Mouse (Mus musculus): ENCODE data around the gene M1ap.
A peak's percentile ranks its signal among the peaks of the same experiment; 100 is the strongest.

- no peak for TF ChIP-seq TAL1 (IDR thresholded peaks at IDR 0.05; ENCODE audit: low read length)
- no peak for TF ChIP-seq USF2 (IDR thresholded peaks at IDR 0.05; ENCODE audit: borderline replicate concordance in 1 of 2, insufficient read depth in 1 of 2, low read depth in 1 of 2, low read length in 2 of 2)
- 0 out of 2 replicates have a peak, but pooled peaks have one; percentile 19 for TF ChIP-seq HCFC1 (IDR thresholded peaks at IDR 0.05; ENCODE audit: low read depth, low read length)
- TF ChIP-seq NELFE (IDR thresholded peaks at IDR 0.05; ENCODE audit: low read depth, low read length) = no peak
- TF ChIP-seq E2F4 (IDR thresholded peaks at IDR 0.05; ENCODE audit: borderline replicate concordance, low read depth, low read length) = no peak
- TF ChIP-seq POLR2AphosphoS2 (IDR thresholded peaks at IDR 0.05; ENCODE audit: low read length) = no peak
- no peak for TF ChIP-seq CTCF (IDR thresholded peaks at IDR 0.05 in 2 of 3, conservative IDR thresholded peaks at IDR 0.05 in 1 of 3; ENCODE audit: control insufficient read depth in 1 of 3, insufficient read depth in 1 of 3, low read depth in 2 of 3, low read length in 3 of 3, poor library complexity in 1 of 3, severe bottlenecking in 1 of 3)
- TF ChIP-seq RCOR1 (IDR thresholded peaks at IDR 0.05; ENCODE audit: low read depth, low read length) = no peak
- no peak for TF ChIP-seq ZKSCAN1 (IDR thresholded peaks at IDR 0.05; ENCODE audit: low read depth, low read length)
- no peak for TF ChIP-seq BHLHE40 (IDR thresholded peaks at IDR 0.05; ENCODE audit: borderline replicate concordance, low read depth, low read length)
- no peak for TF ChIP-seq USF1 (IDR thresholded peaks at IDR 0.05; ENCODE audit: low read depth, low read length)
- no peak for TF ChIP-seq NRF1 (IDR thresholded peaks at IDR 0.05; ENCODE audit: insufficient read depth, low read depth, low read length, poor library complexity, severe bottlenecking)
- TF ChIP-seq EP300 (IDR thresholded peaks at IDR 0.05; ENCODE audit: low read depth in 1 of 2, low read length in 2 of 2) = 0 out of 4 replicates have a peak, but pooled peaks of 1 of the 2 experiments have one; percentile 25
- TF ChIP-seq MAX (IDR thresholded peaks at IDR 0.05; ENCODE audit: low read length) = no peak
Observed at GRCm38 (mm10) chr6:83008659-83009058, 62.0 kb downstream of the M1ap start.

Measured in MEL (cell line).